Comparison of ENCODE assay signal across 8 mouse cellular contexts in the genomic region with DNA sequence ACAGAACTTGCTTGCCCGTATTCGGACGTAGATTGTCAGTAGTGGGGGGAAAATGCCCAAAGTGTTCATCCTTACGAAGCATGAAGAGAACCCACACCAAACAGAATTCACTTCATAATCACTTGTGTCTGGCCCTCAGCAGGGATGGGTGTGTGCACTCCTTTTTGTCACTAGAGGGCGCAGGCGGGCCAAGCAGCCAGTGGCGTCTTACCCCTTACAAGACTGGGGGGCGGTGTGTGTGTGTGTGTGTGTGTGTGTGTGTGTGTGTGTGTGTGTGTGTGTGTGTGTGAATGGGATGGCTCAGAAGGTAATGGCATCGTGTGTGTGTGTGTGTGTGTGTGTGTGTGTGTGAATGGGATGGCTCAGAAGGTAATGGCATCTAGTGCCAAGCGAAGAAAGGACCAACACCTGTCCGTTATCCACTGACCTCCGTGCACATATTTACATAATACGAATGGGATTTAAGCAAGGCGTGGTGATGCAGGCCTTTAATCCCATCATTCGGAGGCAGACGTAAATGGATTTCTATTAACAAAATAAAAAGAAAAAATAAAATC. TPM values are rescaled to one million over a fixed set of nuclear protein-coding genes. Genes with fewer than 3 reads are reported as not detected.
DNase-seq lines count a peak whose midpoint lies in the region; ATAC-seq lines count a peak whose summit lies in the region.

A gene (plus strand): TSS at position 252 of the 557 bp plus-strand sequence.

- peaks cover 18% of the 10 kb centered on the region for H3K4me1 ChIP-seq in forebrain, embryonic 10.5 days
- H3K4me1 ChIP-seq in heart, embryonic 14.5 days (ENCODE audit: control insufficient read depth in 2 of 2, insufficient read depth in 2 of 2, low read length in 2 of 2) = peaks cover 4% of the 10 kb centered on the region in 2 experiments; a peak in 3 of 4 replicates
- peaks cover 19% of the 10 kb centered on the region for H3K4me1 ChIP-seq in liver, embryonic 11.5 days (replicated peaks; ENCODE audit: control insufficient read depth, insufficient read depth, low read length)

- peak; percentile 78 to 83 for DNase-seq in CD8-positive naive resting alpha-beta T cell, adult 2 months (ENCODE audit: low read depth in 2 of 2, low spot score in 2 of 2)
- peak; percentile 73 for DNase-seq in c-Kit-negative CD71-positive TER-119-positive erythroid progenitor cells, embryonic 14.5 days (ENCODE audit: low read depth, low spot score)
- DNase-seq in forebrain, embryonic 10.5 days (ENCODE audit: extremely low spot score, low spot score) = peak; percentile 84
- DNase-seq in kidney, postnatal 10 days = peak; percentile 86
- peak; percentile 62 for DNase-seq in liver, embryonic 11.5 days (ENCODE audit: low spot score)
- DNase-seq in naive thymus-derived CD4-positive, alpha-beta T cell, adult 2 months (ENCODE audit: low read depth) = peak; percentile 93
- peak; percentile 92 for DNase-seq in splenic B cell, adult 2 months (ENCODE audit: low read depth, low spot score)

- peak; percentile 82 for ATAC-seq in heart, embryonic 14.5 days (ENCODE audit: insufficient number of reproducible peaks, insufficient read depth, low FRiP score, low read depth)
- ATAC-seq in liver, embryonic 11.5 days (replicated peaks; ENCODE audit: low FRiP score) = peak; percentile 82

- H3K4me2 ChIP-seq in heart, embryonic 14.5 days (ENCODE audit: low read length) = peak within 1 kb of the TSS; percentile 73
- H3K4me2 ChIP-seq in liver, embryonic 11.5 days = peak within 1 kb of the TSS; percentile 80

- H3K9me3 ChIP-seq in forebrain, embryonic 10.5 days = no peaks in the 10 kb centered on the region
- no peaks in the 10 kb centered on the region for H3K9me3 ChIP-seq in heart, embryonic 14.5 days (ENCODE audit: control insufficient read depth, low read length)
- H3K9me3 ChIP-seq in liver, embryonic 11.5 days (ENCODE audit: control insufficient read depth, low read length) = no peaks in the 10 kb centered on the region

- peak within 1 kb of the TSS; percentile 71 for H3K9ac ChIP-seq in heart, embryonic 14.5 days (ENCODE audit: low read length)
- H3K9ac ChIP-seq in liver, embryonic 11.5 days (ENCODE audit: low read depth, low read length) = peak within 1 kb of the TSS; percentile 79

- H3K36me3 ChIP-seq in forebrain, embryonic 10.5 days (replicated peaks) = peaks cover 28% of the 10 kb centered on the region
- H3K36me3 ChIP-seq in heart, embryonic 14.5 days (ENCODE audit: control insufficient read depth, insufficient read depth, low read length) = peaks cover 15% of the 10 kb centered on the region
- H3K36me3 ChIP-seq in liver, embryonic 11.5 days (ENCODE audit: control insufficient read depth, insufficient read depth, low read length) = no peaks in the 10 kb centered on the region; the same call in 1 of the 2 replicates
- peaks cover 2% of the 10 kb centered on the region; the same call in 1 of the 2 replicates for H3K36me3 ChIP-seq in splenic B cell, adult 2 months (ENCODE audit: control insufficient read depth, insufficient read depth, low read length, poor library complexity, severe bottlenecking)

- peak within 1 kb of the TSS; percentile 76 for H3K4me3 ChIP-seq in forebrain, embryonic 10.5 days
- peak within 1 kb of the TSS; percentile 64 to 78 for H3K4me3 ChIP-seq in heart, embryonic 14.5 days (ENCODE audit: control insufficient read depth in 1 of 2, insufficient read depth in 1 of 2, low read depth in 1 of 2, low read length in 2 of 2)
- H3K4me3 ChIP-seq in liver, embryonic 11.5 days (ENCODE audit: low read depth, low read length) = peak within 1 kb of the TSS; percentile 83

- WGBS in forebrain, embryonic 10.5 days = 4% methylated on average over 16 of the region's 16 CpGs
- 4% methylated on average over 16 of the region's 16 CpGs for WGBS in heart, embryonic 14.5 days
- WGBS in liver, embryonic 11.5 days = 3% methylated on average over 15 of the region's 16 CpGs

- no peaks in the 10 kb centered on the region for H3K27me3 ChIP-seq in forebrain, embryonic 10.5 days (ENCODE audit: poor library complexity, severe bottlenecking)
- H3K27me3 ChIP-seq in heart, embryonic 14.5 days (ENCODE audit: control insufficient read depth, insufficient read depth, low read length) = peaks cover 3% of the 10 kb centered on the region; the same call in 1 of the 2 replicates
- no peaks in the 10 kb centered on the region for H3K27me3 ChIP-seq in liver, embryonic 11.5 days (replicated peaks; ENCODE audit: control insufficient read depth, insufficient read depth, low read length)
- H3K27me3 ChIP-seq in splenic B cell, adult 2 months (ENCODE audit: control insufficient read depth, insufficient read depth, low read length, poor library complexity, severe bottlenecking) = no peaks in the 10 kb centered on the region

- peak within 1 kb of the TSS; percentile 85 for H3K27ac ChIP-seq in forebrain, embryonic 10.5 days
- peak within 1 kb of the TSS; percentile 49 to 59; a peak in 2 of 4 replicates for H3K27ac ChIP-seq in heart, embryonic 14.5 days (replicated peaks in 1 of 2; ENCODE audit: control insufficient read depth in 1 of 2, insufficient read depth in 1 of 2, low read depth in 2 of 2, low read length in 2 of 2)
- peak within 1 kb of the TSS; percentile 55; the same call in 1 of the 2 replicates for H3K27ac ChIP-seq in liver, embryonic 11.5 days (ENCODE audit: low read depth, low read length)

RNA-seq across cellular contexts. Expression of the gene that starts here (rescaled TPM):
- 63.1 and 67.2 TPM in 2 replicates for polyA plus RNA-seq in forebrain, embryonic 10.5 days (2016; fragmentation: Nextera tagmentation; extraction: Ambion mirVana)
- polyA plus RNA-seq in heart, embryonic 14.5 days (2014; fragmentation: Nextera tagmentation; extraction: Ambion mirVana) = 53.5 and 55.2 TPM in 2 replicates
- 56.6 and 64.3 TPM in 2 replicates for polyA plus RNA-seq in liver, embryonic 11.5 days (2014; fragmentation: Nextera tagmentation; extraction: Ambion mirVana)

Comparison
In these comparisons a context has a peak if more than half of its experiments do, and no peak if none do; other contexts are left out.
1. Peak in every context shown above with its lines: DNase-seq, ATAC-seq, H3K4me3 ChIP-seq and H3K27ac ChIP-seq.